Mouse (Mus musculus) olfactory bulb, adult 2 months (tissue): ENCODE results near the gene Ddx18.

ENCODE experiments used
- CTCF ChIP-seq: fragments of 200-500 bp; IDR thresholded peaks from 2 replicates; pipeline ENCODE4 v1.5.1; 2012; ENCODE audit warnings: low read depth, mild to moderate bottlenecking, low read length, moderate library complexity; ENCODE audit not compliant: insufficient read depth
- POLR2A ChIP-seq: fragments of 200-500 bp; IDR thresholded peaks from 2 replicates; pipeline ENCODE4 v1.6.1; 2012; ENCODE audit warnings: mild to moderate bottlenecking, low read depth, low read length, moderate library complexity; ENCODE audit not compliant: insufficient read depth

DNA sequence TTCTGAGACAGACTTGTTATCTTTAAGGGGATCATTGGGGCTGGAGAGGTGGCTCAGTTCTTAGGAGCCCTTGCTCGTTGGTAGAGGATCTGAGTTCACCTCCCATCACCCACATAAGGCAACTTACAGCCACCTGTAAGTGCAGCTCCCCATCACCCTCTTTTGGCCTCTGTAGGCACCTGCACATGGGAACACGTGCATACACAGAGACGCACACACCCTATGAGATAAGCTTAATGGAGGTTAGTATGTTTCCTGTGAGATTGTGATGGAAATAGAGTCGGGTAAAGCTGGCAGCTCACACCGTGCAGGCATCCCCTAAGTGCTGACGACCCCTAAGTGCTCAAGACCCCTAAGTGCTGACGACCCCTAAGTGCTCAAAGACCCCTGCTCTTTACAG is 36.4 kb downstream of the Ddx18 start:
- TF ChIP-seq CTCF: no peak
- no peak for TF ChIP-seq POLR2A
